Mouse (Mus musculus): ENCODE measurements around the gene Gm6812.
"Not testable (repeated sequence)": the region's sequence is repeated elsewhere in the genome, so short reads cannot be mapped to it uniquely, and the experiment has no call there.

GRCm38 (mm10) chrX:68892953-68893352 lies at the start of gene Gm6812:
- TF ChIP-seq GATA1, TAL1 (IDR thresholded peaks at IDR 0.05; ENCODE audit: low read length): not testable (repeated sequence)

Data from erythroblast, embryonic 14.5 days (primary cell).